Mouse (Mus musculus) forebrain, embryonic 16.5 days (tissue): ENCODE data around the gene Rmnd5b. TPM values are rescaled to one million over a fixed set of nuclear protein-coding genes. Genes with fewer than 3 reads are reported as not detected.

Source experiments
- ATAC-seq: fragments of 200-750 bp; cut with Nextera tagmentation; 2 replicates; pipeline ENCODE4 v1.8.0; 2017; ENCODE audit warnings: mild to moderate bottlenecking, moderate library complexity
- H3K27ac ChIP-seq: fragments of 300-500 bp; sonication (generic); 2 replicates; pipeline ENCODE4 v1.5.1; 2014; ENCODE audit warnings: low read length, control low read depth
- H3K27me3 ChIP-seq: fragments of 300-500 bp; sonication (generic); replicated peaks from 2 replicates; pipeline ENCODE4 v1.6.1; 2014; ENCODE audit warnings: low read length; ENCODE audit not compliant: control insufficient read depth, insufficient read depth
- H3K36me3 ChIP-seq: fragments of 300-500 bp; sonication (generic); 2 replicates; pipeline ENCODE4 v1.6.1; 2014; ENCODE audit not compliant: control insufficient read depth, insufficient read depth
- H3K4me1 ChIP-seq: fragments of 300-500 bp; sonication (generic); replicated peaks from 2 replicates; pipeline ENCODE4 v1.6.1; 2014; ENCODE audit warnings: low read length; ENCODE audit not compliant: control insufficient read depth, insufficient read depth
- H3K4me2 ChIP-seq: fragments of 300-500 bp; sonication (generic); 2 replicates; pipeline ENCODE4 v1.6.1; 2014; ENCODE audit warnings: mild to moderate bottlenecking, low read length, control low read depth
- H3K4me3 ChIP-seq: fragments of 300-500 bp; sonication (generic); replicated peaks from 2 replicates; pipeline ENCODE4 v1.5.1; 2014; ENCODE audit warnings: mild to moderate bottlenecking, low read length, control low read depth
- H3K9ac ChIP-seq: fragments of 300-500 bp; sonication (generic); replicated peaks from 2 replicates; pipeline ENCODE4 v1.6.1; 2014; ENCODE audit warnings: low read depth, low read length, control low read depth
- H3K9me3 ChIP-seq: fragments of 300-500 bp; sonication (generic); 2 replicates; pipeline ENCODE4 v1.6.1; 2016; ENCODE audit warnings: low read length; ENCODE audit not compliant: control insufficient read depth
- WGBS: fragments of 180-500 bp; shearing (Covaris S2); extraction: QIAGEN DNeasy Blood & Tissue Kit; methylation state at CpG from one replicate; pipeline ENCODE4 v1.1.7; 2014; 5-methylcytosine and 5-hydroxymethylcytosine counted together
- polyA plus RNA-seq: library from polyadenylated mRNA; unstranded; fragments of >200 nt; fragmentation: Nextera tagmentation; extraction: Ambion mirVana; gene quantifications from 2 replicates; pipeline ENCODE4 v1.2.1, GENCODE M21; 2015

Gene Rmnd5b
- polyA plus RNA-seq, 1 experiment from 2014 or later = 85.6 TPM

GRCm38 (mm10) chr11:51632130-51632753 is 3.5 kb downstream of the Rmnd5b start:
- peaks cover 7% of the 10 kb centered on the region for H3K36me3 ChIP-seq
- no peaks in the 10 kb centered on the region for H3K27me3 ChIP-seq
- ATAC-seq = no peak
- no peak overlapping the region for H3K4me3 ChIP-seq
- H3K9ac ChIP-seq = no peak overlapping the region
- H3K4me2 ChIP-seq = no peak overlapping the region
- H3K27ac ChIP-seq = no peak overlapping the region
- no peaks in the 10 kb centered on the region for H3K9me3 ChIP-seq
- 90% methylated on average over 6 of the region's 6 CpGs for WGBS
- H3K4me1 ChIP-seq = peaks cover 21% of the 10 kb centered on the region

GRCm38 (mm10) chr11:51629651-51630314 is 5.9 kb downstream of the Rmnd5b start:
- Histone ChIP-seq H3K36me3 (peaks cover 26% of the 10 kb centered on the region), H3K4me3 (no peak overlapping the region), H3K4me1 (peaks cover 9% of the 10 kb centered on the region), H3K9me3 (no peaks in the 10 kb centered on the region), H3K27me3 (no peaks in the 10 kb centered on the region), H3K27ac (no peak overlapping the region), H3K9ac (no peak overlapping the region), H3K4me2 (no peak overlapping the region)
- no peak for ATAC-seq
- 87% methylated on average over 15 of the region's 15 CpGs for WGBS

GRCm38 (mm10) chr11:51627907-51628306 is 7.8 kb downstream of the Rmnd5b start:
- Histone ChIP-seq H3K27ac (no peak overlapping the region), H3K9ac (no peak overlapping the region), H3K9me3 (no peaks in the 10 kb centered on the region), H3K36me3 (peaks cover 39% of the 10 kb centered on the region), H3K4me2 (no peak overlapping the region), H3K4me1 (no peaks in the 10 kb centered on the region), H3K27me3 (no peaks in the 10 kb centered on the region), H3K4me3 (no peak overlapping the region)
- no peak for ATAC-seq
- 91% methylated on average over 8 of the region's 8 CpGs for WGBS

- H3K9ac ChIP-seq = no peak overlapping the region
- H3K4me2 ChIP-seq = no peak overlapping the region
- no peaks in the 10 kb centered on the region for H3K27me3 ChIP-seq
- H3K36me3 ChIP-seq = peaks cover 44% of the 10 kb centered on the region
- H3K4me1 ChIP-seq = no peaks in the 10 kb centered on the region
- no peak overlapping the region for H3K27ac ChIP-seq
- ATAC-seq = no peak
- H3K4me3 ChIP-seq = no peak overlapping the region
- WGBS = 96% methylated on average over 9 of the region's 9 CpGs
- no peaks in the 10 kb centered on the region for H3K9me3 ChIP-seq
Measured at GRCm38 (mm10) chr11:51627425-51627824, 8.3 kb downstream of the Rmnd5b start.

- no peak overlapping the region for H3K4me3 ChIP-seq
- H3K4me1 ChIP-seq = peaks cover 8% of the 10 kb centered on the region
- peaks cover 44% of the 10 kb centered on the region for H3K36me3 ChIP-seq
- 86% methylated on average over 5 of the region's 5 CpGs for WGBS
- no peak overlapping the region for H3K27ac ChIP-seq
- no peak overlapping the region for H3K4me2 ChIP-seq
- no peaks in the 10 kb centered on the region for H3K9me3 ChIP-seq
- no peak for ATAC-seq
- H3K27me3 ChIP-seq = no peaks in the 10 kb centered on the region
- no peak overlapping the region for H3K9ac ChIP-seq
Measured at GRCm38 (mm10) chr11:51625187-51625820, 10.4 kb downstream of the Rmnd5b start.

GRCm38 (mm10) chr11:51622971-51623491 is 12.7 kb downstream of the Rmnd5b start:
- ATAC-seq = no peak
- Histone ChIP-seq H3K27ac (no peak overlapping the region), H3K4me2 (no peak overlapping the region), H3K9ac (no peak overlapping the region), H3K27me3 (no peaks in the 10 kb centered on the region), H3K4me1 (peaks cover 15% of the 10 kb centered on the region), H3K4me3 (no peak overlapping the region), H3K36me3 (peaks cover 39% of the 10 kb centered on the region), H3K9me3 (no peaks in the 10 kb centered on the region)
- 89% methylated on average over 7 of the region's 7 CpGs for WGBS

GRCm38 (mm10) chr11:51621776-51622175 is 13.9 kb downstream of the Rmnd5b start:
- Histone ChIP-seq H3K9me3 (no peaks in the 10 kb centered on the region), H3K4me1 (peaks cover 15% of the 10 kb centered on the region), H3K36me3 (peaks cover 35% of the 10 kb centered on the region), H3K4me3 (no peak overlapping the region), H3K27me3 (no peaks in the 10 kb centered on the region), H3K9ac (no peak overlapping the region), H3K27ac (no peak overlapping the region), H3K4me2 (no peak overlapping the region)
- ATAC-seq = no peak
- 93% methylated on average over 2 of the region's 2 CpGs for WGBS

- H3K27me3 ChIP-seq = no peaks in the 10 kb centered on the region
- H3K4me2 ChIP-seq = peak overlapping the region; percentile 65
- H3K9me3 ChIP-seq = no peaks in the 10 kb centered on the region
- H3K27ac ChIP-seq = no peak overlapping the region
- ATAC-seq = no peak
- peak overlapping the region; percentile 54 for H3K9ac ChIP-seq
- peaks cover 24% of the 10 kb centered on the region for H3K36me3 ChIP-seq
- WGBS = 1% methylated on average over 11 of the region's 11 CpGs
- peak overlapping the region; percentile 61 for H3K4me3 ChIP-seq
- peaks cover 22% of the 10 kb centered on the region for H3K4me1 ChIP-seq
Measured at GRCm38 (mm10) chr11:51620084-51620483, 15.6 kb downstream of the Rmnd5b start.

- peak within 1 kb of the TSS; percentile 54 for H3K9ac ChIP-seq
- H3K9me3 ChIP-seq = no peaks in the 10 kb centered on the region
- H3K4me2 ChIP-seq = peak within 1 kb of the TSS; percentile 65
- peaks cover 22% of the 10 kb centered on the region for H3K4me1 ChIP-seq
- no peaks in the 10 kb centered on the region for H3K27me3 ChIP-seq
- WGBS = under 1% methylated on average over 51 of the region's 51 CpGs
- H3K4me3 ChIP-seq = peak within 1 kb of the TSS; percentile 61
- peaks cover 18% of the 10 kb centered on the region for H3K36me3 ChIP-seq
- no peak within 1 kb of the TSS for H3K27ac ChIP-seq
- ATAC-seq = peak; percentile 96
Measured at GRCm38 (mm10) chr11:51619409-51620060, 16.2 kb downstream of the Rmnd5b start, which contains the start of gene Nhp2. Gene Nhp2, plus strand, starts transcription at chr11:51619735.
